Mouse (Mus musculus): ENCODE measurements around the gene Olfr502. TPM values are rescaled to one million over a fixed set of nuclear protein-coding genes. Genes with fewer than 3 reads are reported as not detected.
"Not testable (repeated sequence)": the region's sequence is repeated elsewhere in the genome, so short reads cannot be mapped to it uniquely, and the experiment has no call there.

The Olfr502 gene
- not detected for total RNA-seq (2021)

DNA sequence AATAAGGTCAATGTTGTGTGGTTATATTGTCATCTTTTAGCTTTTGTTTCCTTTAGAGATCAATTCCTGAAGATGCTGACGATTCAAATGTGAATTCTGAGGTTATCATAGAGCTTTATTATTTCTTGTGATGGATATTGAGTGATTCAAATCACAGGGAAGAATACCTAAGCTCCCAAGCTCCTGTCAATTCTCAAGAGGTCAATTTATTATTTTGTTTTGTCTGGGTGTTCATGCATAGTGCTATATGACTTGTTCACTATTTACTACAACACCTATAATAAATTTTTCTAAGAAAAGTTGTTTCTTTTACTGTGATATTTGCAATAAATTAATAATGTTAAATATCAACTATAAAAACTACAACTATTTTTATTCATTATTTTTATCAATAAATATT is at the start of gene Olfr502:
Gene Olfr502, minus strand, starts transcription at position 101 of the 400 bp plus-strand sequence.
- intact Hi-C loops (cut with DNase I), result no loop called here
- DNase-seq, result no peak

GRCm38 (mm10) chr7:108565693-108566092 is 40.8 kb upstream of the Olfr502 start, which contains the start of gene Olfr504:
Olfr504 (minus strand) TSS chr7:108565793.
- intact Hi-C loops (cut with DNase I), result no loop called here

GRCm38 (mm10) chr7:108544227-108544626 is 19.4 kb upstream of the Olfr502 start, which contains the start of gene Olfr503:
Olfr503 (plus strand) TSS chr7:108544527.
- intact Hi-C loops (cut with DNase I), result not testable (repeated sequence)

More at GRCm38 (mm10) chr7:108565693-108566092, 40.8 kb upstream of the Olfr502 start, which contains the start of gene Olfr504:
- no peak for DNase-seq

GRCm38 (mm10) chr7:108542416-108542815 is 17.6 kb upstream of the Olfr502 start:
- intact Hi-C loops (cut with DNase I), result no loop called here
- no peak for DNase-seq

More at GRCm38 (mm10) chr7:108544227-108544626, 19.4 kb upstream of the Olfr502 start, which contains the start of gene Olfr503:
- DNase-seq, result not testable (repeated sequence)

Other genes starting within 250 kb of the Olfr502 start
- gene Olfr490, start 236.1 kb downstream of the Olfr502 start, total RNA-seq (2021), result not detected
- not detected for gene Olfr491, start 211.6 kb downstream of the Olfr502 start, total RNA-seq (2021)
- gene Olfr492, start 201.4 kb downstream of the Olfr502 start, total RNA-seq (2021), result not detected
- not detected for gene Olfr493, start 178.1 kb downstream of the Olfr502 start, total RNA-seq (2021)
- gene Olfr494, start 159.7 kb downstream of the Olfr502 start, total RNA-seq (2021), result not detected
- not detected for gene Olfr495, start 131.9 kb downstream of the Olfr502 start, total RNA-seq (2021)
- not detected for gene Olfr497, start 104.6 kb downstream of the Olfr502 start, total RNA-seq (2021)
- not detected for gene Olfr498, start 59.7 kb downstream of the Olfr502 start, total RNA-seq (2021)
- not detected for gene Olfr503, start 19.5 kb upstream of the Olfr502 start, total RNA-seq (2021)
- not detected for gene Olfr504, start 40.7 kb upstream of the Olfr502 start, total RNA-seq (2021)
- gene Olfr506, start 85.7 kb upstream of the Olfr502 start, total RNA-seq (2021), result not detected
- gene Olfr507, start 96.7 kb upstream of the Olfr502 start, total RNA-seq (2021), result not detected
- gene Olfr508, start 104.9 kb upstream of the Olfr502 start, total RNA-seq (2021), result not detected
- not detected for gene Olfr509, start 126.8 kb upstream of the Olfr502 start, total RNA-seq (2021)
- gene Olfr510, start 141.4 kb upstream of the Olfr502 start, total RNA-seq (2021), result not detected
- gene Olfr512, start 188.3 kb upstream of the Olfr502 start, total RNA-seq (2021), result not detected
- gene Olfr513, start 225.9 kb upstream of the Olfr502 start, total RNA-seq (2021), result not detected